Mouse (Mus musculus): ENCODE measurements at regions not wholly inside any gene's neighbourhood (a gene's known extent, or its start where the extent isn't known, plus 50 kb on each side); places are given as distances from the start of the nearest gene placed in this dataset.

DNA sequence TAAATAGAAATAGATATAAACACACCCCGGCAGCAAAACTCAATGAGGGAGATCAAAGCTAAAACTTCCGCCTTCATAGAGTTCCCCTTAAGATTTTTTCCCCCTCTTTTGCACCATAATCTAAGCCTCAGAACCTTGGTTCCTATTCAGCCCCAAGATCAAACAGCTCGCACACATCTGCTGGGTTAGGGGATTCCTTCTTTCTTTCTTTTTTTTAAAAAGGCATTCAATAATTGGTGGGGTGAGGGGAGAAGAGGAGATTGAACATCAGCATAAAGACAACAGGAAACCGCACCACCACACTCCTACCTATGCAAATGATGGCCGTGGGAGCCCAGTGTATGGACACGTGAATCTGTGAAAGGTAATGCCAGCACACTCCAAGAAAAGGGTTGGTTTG lies 229.5 kb upstream of the Hes1 start:
- TF ChIP-seq POLR2A (IDR thresholded peaks at IDR 0.05; ENCODE audit: borderline replicate concordance, control insufficient read depth, low read depth, low read length) (no peak), CTCF (IDR thresholded peaks at IDR 0.05; ENCODE audit: control insufficient read depth, insufficient read depth, low read length) (no peak)
- 69% methylated on average over 6 of the region's 6 CpGs for WGBS
- no peaks in the 10 kb centered on the region; the same call in 1 of the 2 replicates for H3K4me1 ChIP-seq (ENCODE audit: control insufficient read depth, insufficient read depth, low read length)

DNA sequence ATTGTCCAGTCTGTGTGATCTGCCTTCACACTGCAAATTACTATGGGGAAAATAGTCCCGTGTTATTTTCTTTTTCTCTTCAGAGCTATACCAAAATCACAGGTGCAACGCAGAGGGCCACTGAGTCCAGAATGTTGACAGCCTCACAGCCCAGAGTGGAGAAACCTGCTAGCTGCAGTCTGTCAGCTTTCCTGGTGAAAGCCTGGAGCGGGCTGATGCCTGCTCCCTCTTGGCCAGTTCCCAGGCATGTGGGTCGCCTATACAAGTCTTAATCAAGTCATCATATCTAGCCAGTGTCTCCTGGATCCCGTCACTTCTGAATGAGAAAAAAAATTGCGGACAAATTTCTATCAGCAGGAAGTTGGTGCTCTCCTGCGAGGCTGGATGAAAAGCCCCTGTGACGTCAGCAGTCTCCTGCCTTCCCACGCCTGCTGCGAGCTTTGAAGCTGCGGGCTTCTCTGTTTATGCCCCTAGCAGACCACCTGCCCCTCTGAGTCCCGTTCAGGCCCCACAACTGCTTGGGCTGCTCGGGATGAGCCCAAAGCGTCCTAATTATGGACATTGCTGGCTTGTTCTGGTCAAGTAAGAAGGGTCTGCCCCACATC lies 227.1 kb upstream of the Hes1 start:
- TF ChIP-seq CTCF (IDR thresholded peaks at IDR 0.05; ENCODE audit: control insufficient read depth, insufficient read depth, low read length) (no peak), POLR2A (IDR thresholded peaks at IDR 0.05; ENCODE audit: borderline replicate concordance, control insufficient read depth, low read depth, low read length) (no peak)
- Histone ChIP-seq H3K27ac (ENCODE audit: control insufficient read depth, insufficient read depth, low read depth, low read length, poor library complexity) (no peak overlapping the region), H3K4me1 (ENCODE audit: control insufficient read depth, insufficient read depth, low read length) (no peaks in the 10 kb centered on the region; the same call in none of the 2 replicates), H3K4me3 (replicated peaks; ENCODE audit: control insufficient read depth, low read depth, low read length) (no peak overlapping the region)
- WGBS = 45% methylated on average over 14 of the region's 14 CpGs

More for the DNA sequence above, 229.5 kb upstream of the Hes1 start:
- Histone ChIP-seq H3K27ac (ENCODE audit: control insufficient read depth, insufficient read depth, low read depth, low read length, poor library complexity) (no peak overlapping the region), H3K4me3 (replicated peaks; ENCODE audit: control insufficient read depth, low read depth, low read length) (no peak overlapping the region)

DNA sequence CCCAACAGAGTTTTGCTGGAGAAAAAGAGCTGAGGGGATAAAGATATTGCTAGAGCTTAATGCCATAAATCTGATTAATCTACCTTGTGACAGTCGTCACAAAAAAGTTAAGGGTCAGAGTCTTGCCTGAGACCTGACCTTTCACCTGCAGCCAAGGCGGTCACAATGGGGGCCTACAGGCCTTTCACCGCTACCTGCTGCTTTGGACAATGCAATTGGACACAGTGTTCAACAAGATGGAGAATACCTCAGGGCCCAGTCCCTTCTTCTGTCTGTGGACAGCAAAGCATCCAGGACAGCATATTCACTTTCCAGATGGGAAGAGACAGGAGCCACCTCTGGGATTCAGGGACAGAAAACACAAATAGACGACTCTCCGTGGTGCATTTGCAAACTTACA lies 226.3 kb upstream of the Hes1 start:
- no peak overlapping the region for H3K4me3 ChIP-seq (replicated peaks; ENCODE audit: control insufficient read depth, low read depth, low read length)
- H3K4me1 ChIP-seq (ENCODE audit: control insufficient read depth, insufficient read depth, low read length) = no peaks in the 10 kb centered on the region; the same call in none of the 2 replicates
- TF ChIP-seq POLR2A (IDR thresholded peaks at IDR 0.05; ENCODE audit: borderline replicate concordance, control insufficient read depth, low read depth, low read length) (no peak), CTCF (IDR thresholded peaks at IDR 0.05; ENCODE audit: control insufficient read depth, insufficient read depth, low read length) (no peak)
- H3K27ac ChIP-seq (ENCODE audit: control insufficient read depth, insufficient read depth, low read depth, low read length, poor library complexity) = no peak overlapping the region
- WGBS = 93% methylated on average over 5 of the region's 5 CpGs

DNA sequence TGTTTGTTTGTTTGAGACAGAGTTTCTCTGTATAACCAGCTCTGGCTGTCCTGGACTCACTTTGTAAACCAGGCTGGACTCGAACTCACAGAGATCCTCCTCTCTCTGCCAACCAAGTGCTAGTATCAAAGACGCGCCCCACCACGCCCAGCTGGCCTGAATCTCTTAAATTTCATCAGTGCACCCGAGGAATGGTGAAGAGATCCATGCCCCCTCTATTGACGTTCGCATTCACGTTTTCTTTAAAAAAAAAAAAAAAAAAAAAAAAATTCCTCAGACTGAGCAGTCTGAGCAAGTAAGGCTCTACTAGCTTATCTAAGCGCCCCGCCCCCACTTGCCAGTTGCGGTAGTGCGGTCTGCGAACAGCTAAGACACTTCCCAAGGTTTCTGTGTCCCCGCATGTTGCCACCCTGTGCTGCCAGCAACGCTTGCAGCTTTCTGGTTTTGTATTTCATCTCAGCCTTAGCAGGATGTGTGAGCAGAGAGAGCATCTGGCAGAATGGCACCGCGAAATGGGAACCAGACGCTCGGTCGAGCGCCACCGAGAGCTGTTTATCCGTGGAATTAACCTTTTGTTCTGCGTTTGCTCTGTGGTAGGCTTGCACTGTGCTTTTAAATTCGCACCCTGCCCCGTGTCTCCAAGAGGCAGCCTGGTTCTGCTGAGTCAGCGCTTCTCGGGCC lies 225.1 kb upstream of the Hes1 start:
- H3K4me3 ChIP-seq (replicated peaks; ENCODE audit: control insufficient read depth, low read depth, low read length) = peak overlapping the region; percentile 24
- TF ChIP-seq CTCF (IDR thresholded peaks at IDR 0.05; ENCODE audit: control insufficient read depth, insufficient read depth, low read length) (no peak), POLR2A (IDR thresholded peaks at IDR 0.05; ENCODE audit: borderline replicate concordance, control insufficient read depth, low read depth, low read length) (no peak)
- H3K27ac ChIP-seq (ENCODE audit: control insufficient read depth, insufficient read depth, low read depth, low read length, poor library complexity) = 0 out of 2 replicates have a peak overlapping the region, but pooled peaks have one; percentile 3
- H3K4me1 ChIP-seq (ENCODE audit: control insufficient read depth, insufficient read depth, low read length) = no peaks in the 10 kb centered on the region; the same call in none of the 2 replicates
- WGBS = 4% methylated on average over 28 of the region's 28 CpGs

DNA sequence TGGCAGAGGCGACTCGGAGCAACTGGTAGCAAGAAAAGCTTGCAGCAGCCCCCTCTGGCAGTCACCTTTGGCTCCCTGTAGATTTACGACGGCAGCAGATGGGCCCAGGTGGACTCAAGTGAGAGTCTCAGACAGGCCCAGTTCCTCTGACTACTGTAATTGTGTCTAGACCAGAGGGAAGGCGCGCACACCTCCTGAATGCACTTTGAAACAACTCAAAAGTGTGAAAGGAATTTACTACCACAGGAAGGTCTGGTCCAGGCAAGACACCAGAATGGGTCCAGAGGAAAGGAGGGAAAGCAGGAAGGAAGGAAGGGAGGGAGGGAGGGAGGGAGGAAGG lies 224.6 kb upstream of the Hes1 start:
- peak overlapping the region; percentile 24 for H3K4me3 ChIP-seq (replicated peaks; ENCODE audit: control insufficient read depth, low read depth, low read length)
- 34% methylated on average over 6 of the region's 6 CpGs for WGBS
- 0 out of 2 replicates have a peak overlapping the region, but pooled peaks have one; percentile 3 for H3K27ac ChIP-seq (ENCODE audit: control insufficient read depth, insufficient read depth, low read depth, low read length, poor library complexity)
- H3K4me1 ChIP-seq (ENCODE audit: control insufficient read depth, insufficient read depth, low read length) = peaks cover 3% of the 10 kb centered on the region
- TF ChIP-seq POLR2A (IDR thresholded peaks at IDR 0.05; ENCODE audit: borderline replicate concordance, control insufficient read depth, low read depth, low read length) (no peak), CTCF (IDR thresholded peaks at IDR 0.05; ENCODE audit: control insufficient read depth, insufficient read depth, low read length) (no peak)

DNA sequence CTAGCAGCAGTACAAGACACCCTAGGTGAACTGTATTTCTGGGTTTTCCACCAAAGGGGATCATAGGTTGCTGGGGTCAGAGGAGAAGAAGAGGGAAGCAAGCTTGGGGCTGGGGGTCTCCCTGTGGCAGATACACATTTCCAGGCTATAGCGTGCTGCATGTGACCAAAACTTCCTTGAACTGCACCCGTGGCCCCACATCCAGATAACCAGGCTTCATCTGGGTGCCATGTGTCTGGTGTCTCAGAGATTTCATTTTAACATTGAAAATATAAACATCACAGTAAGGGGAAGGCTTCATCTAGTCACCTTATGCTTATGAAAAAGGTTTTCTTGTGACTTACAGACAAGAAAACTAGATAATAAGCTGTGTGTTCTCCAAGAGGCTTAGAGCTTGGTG lies 223.8 kb upstream of the Hes1 start:
- Histone ChIP-seq H3K4me1 (ENCODE audit: control insufficient read depth, insufficient read depth, low read length) (peaks cover 3% of the 10 kb centered on the region), H3K4me3 (replicated peaks; ENCODE audit: control insufficient read depth, low read depth, low read length) (no peak overlapping the region), H3K27ac (ENCODE audit: control insufficient read depth, insufficient read depth, low read depth, low read length, poor library complexity) (no peak overlapping the region)
- TF ChIP-seq CTCF (IDR thresholded peaks at IDR 0.05; ENCODE audit: control insufficient read depth, insufficient read depth, low read length) (no peak), POLR2A (IDR thresholded peaks at IDR 0.05; ENCODE audit: borderline replicate concordance, control insufficient read depth, low read depth, low read length) (no peak)
- WGBS = 57% methylated on average over 2 of the region's 2 CpGs

DNA sequence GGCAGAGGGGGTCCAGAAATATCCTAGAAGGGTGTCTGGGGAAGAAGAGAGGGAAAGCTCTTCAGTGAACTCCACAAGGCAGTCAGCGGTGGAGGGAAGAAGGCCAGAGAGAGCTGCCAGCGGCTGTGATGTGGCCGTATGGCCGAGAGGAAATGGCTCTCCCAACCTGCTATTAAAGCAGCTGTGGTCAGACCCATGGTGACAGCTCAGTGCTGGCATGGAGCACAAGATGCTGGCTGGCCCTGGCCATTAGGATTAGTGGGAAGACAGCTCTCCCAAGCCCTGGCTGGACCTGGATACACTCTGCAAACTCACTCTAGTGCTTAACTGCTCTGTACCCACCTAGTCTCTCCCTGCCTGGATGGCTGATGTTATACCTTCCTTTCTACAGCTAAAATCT lies 223.1 kb upstream of the Hes1 start:
- WGBS = 71% methylated on average over 4 of the region's 4 CpGs
- no peak overlapping the region for H3K27ac ChIP-seq (ENCODE audit: control insufficient read depth, insufficient read depth, low read depth, low read length, poor library complexity)
- peaks cover 3% of the 10 kb centered on the region for H3K4me1 ChIP-seq (ENCODE audit: control insufficient read depth, insufficient read depth, low read length)
- H3K4me3 ChIP-seq (replicated peaks; ENCODE audit: control insufficient read depth, low read depth, low read length) = no peak overlapping the region
- TF ChIP-seq CTCF (IDR thresholded peaks at IDR 0.05; ENCODE audit: control insufficient read depth, insufficient read depth, low read length) = no peak
- no peak for TF ChIP-seq POLR2A (IDR thresholded peaks at IDR 0.05; ENCODE audit: borderline replicate concordance, control insufficient read depth, low read depth, low read length)

DNA sequence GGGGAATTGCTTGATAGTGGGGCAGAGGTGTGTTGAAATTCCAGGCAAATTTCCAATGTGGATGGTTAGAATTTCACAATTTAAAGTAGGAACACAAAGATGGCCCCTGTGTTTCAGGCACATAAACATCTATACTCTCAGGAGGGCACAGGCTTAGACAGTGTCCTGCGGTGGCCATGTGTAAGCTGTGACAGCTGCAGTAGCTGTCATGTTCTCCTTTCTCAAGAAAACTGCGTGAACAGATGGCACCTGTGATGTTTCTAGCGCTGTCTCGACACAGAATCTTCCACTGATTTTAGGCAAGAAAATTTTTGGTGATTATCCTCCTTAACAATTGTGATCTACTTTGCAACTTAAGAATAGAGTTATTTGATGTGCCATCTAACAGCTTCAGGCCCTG lies 222.1 kb upstream of the Hes1 start:
- 87% methylated on average over 4 of the region's 4 CpGs for WGBS
- Histone ChIP-seq H3K4me3 (replicated peaks; ENCODE audit: control insufficient read depth, low read depth, low read length) (no peak overlapping the region), H3K4me1 (ENCODE audit: control insufficient read depth, insufficient read depth, low read length) (peaks cover 5% of the 10 kb centered on the region), H3K27ac (ENCODE audit: control insufficient read depth, insufficient read depth, low read depth, low read length, poor library complexity) (no peak overlapping the region)
- no peak for TF ChIP-seq POLR2A (IDR thresholded peaks at IDR 0.05; ENCODE audit: borderline replicate concordance, control insufficient read depth, low read depth, low read length)
- no peak for TF ChIP-seq CTCF (IDR thresholded peaks at IDR 0.05; ENCODE audit: control insufficient read depth, insufficient read depth, low read length)
